Mouse (Mus musculus) brain, embryonic 14.5 days (tissue): ENCODE results near the gene Fam214a.

Experiments used
- CTCF ChIP-seq: fragments of 200-500 bp; IDR thresholded peaks from 2 replicates; pipeline ENCODE4 v1.5.1; 2012; ENCODE audit warnings: inconsistent platforms, mild to moderate bottlenecking, moderate library complexity, borderline replicate concordance; ENCODE audit not compliant: insufficient read depth, insufficient read length; ENCODE audit errors: extremely low read depth
- POLR2A ChIP-seq: fragments of 200-500 bp; IDR thresholded peaks from 2 replicates; pipeline ENCODE4 v1.6.1; 2012; ENCODE audit warnings: mild to moderate bottlenecking, inconsistent platforms, borderline replicate concordance; ENCODE audit not compliant: poor library complexity, insufficient read depth, insufficient read length, severe bottlenecking; ENCODE audit errors: extremely low read depth

DNA sequence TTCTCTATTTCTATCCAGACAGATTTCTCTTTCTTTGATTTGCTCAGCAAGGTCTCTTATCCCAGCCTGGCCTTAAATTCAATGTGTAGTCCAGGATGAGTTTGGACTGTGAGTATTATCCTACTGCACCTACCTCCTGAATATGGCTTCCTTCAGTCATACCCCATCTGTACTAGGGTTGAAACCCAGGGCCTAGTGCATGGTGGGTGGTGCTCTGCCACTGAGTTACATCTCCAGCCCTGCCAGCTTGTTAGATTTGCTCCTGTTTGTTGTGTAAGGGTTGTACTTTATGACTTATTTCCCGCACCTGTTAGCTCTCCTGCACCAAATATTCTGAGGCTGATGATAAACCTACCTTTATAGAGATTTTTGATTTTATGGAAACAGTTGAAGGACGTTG, 90.5 kb downstream of the Fam214a start:
- TF ChIP-seq POLR2A (no peak), CTCF (no peak)
